Mouse (Mus musculus) left cerebral cortex, postnatal 25 days (tissue): ENCODE data around the gene Taf7l. TPM values are rescaled to one million over a fixed set of nuclear protein-coding genes. Genes with fewer than 3 reads are reported as not detected.

ENCODE experiments used
- DNase-seq, 2 experiments: peaks; one replicate each; pipeline ENCODE4 v3.0.0; 2022; ENCODE audit warnings: low spot score in 2 of 2, mixed read lengths in 1 of 2
- intact Hi-C: fragments of 180-260 bp; cut with DNase I; formaldehyde crosslinking; loops from one replicate; pipeline ENCODE4 v1.15.1; 2025
- total RNA-seq, 2 experiments: library from RNA; stranded (reverse); gene quantifications; 2 replicates each; pipeline ENCODE4 v1.2.3; 2021

Taf7l gene
- under 1 TPM in 1 of 2 experiments, not detected in 1; 0.53 TPM for total RNA-seq

- intact Hi-C loops = no loop called here
- DNase-seq = no peak
These were observed at the start of gene Taf7l for GRCm38 (mm10) chrX:134476290-134476689. Gene Taf7l (minus strand): TSS chrX:134476490.

- intact Hi-C loops = no loop called here
- no peak for DNase-seq
These were observed 49.0 kb upstream of the Taf7l start for GRCm38 (mm10) chrX:134525260-134525659.

GRCm38 (mm10) chrX:134523772-134524171 is 47.5 kb upstream of the Taf7l start:
- intact Hi-C loops = no loop called here
- DNase-seq = no peak

- no peak for DNase-seq
- intact Hi-C loops = no loop called here
These were observed 33.2 kb upstream of the Taf7l start for GRCm38 (mm10) chrX:134509473-134509872.

- intact Hi-C loops = no loop called here
- DNase-seq = no peak
These were observed 31.7 kb upstream of the Taf7l start for GRCm38 (mm10) chrX:134507977-134508376.

GRCm38 (mm10) chrX:134500651-134501050 is 24.4 kb upstream of the Taf7l start:
- no peak for DNase-seq
- intact Hi-C loops = no loop called here

- no peak for DNase-seq
- intact Hi-C loops = no loop called here
These were observed 5.4 kb upstream of the Taf7l start for GRCm38 (mm10) chrX:134481720-134482119.

GRCm38 (mm10) chrX:134474988-134475710 is 1.1 kb downstream of the Taf7l start:
- DNase-seq = no peak
- intact Hi-C loops = no loop called here

GRCm38 (mm10) chrX:134427307-134427706 is 49.0 kb downstream of the Taf7l start:
- intact Hi-C loops = no loop called here
- DNase-seq = no peak

- intact Hi-C loops = no loop called here
These were observed 49.5 kb downstream of the Taf7l start for GRCm38 (mm10) chrX:134426819-134427218.

GRCm38 (mm10) chrX:134425798-134426197 is 50.5 kb downstream of the Taf7l start:
- no peak for DNase-seq
- intact Hi-C loops = no loop called here

More at GRCm38 (mm10) chrX:134426819-134427218, 49.5 kb downstream of the Taf7l start:
- no peak for DNase-seq

- no peak for DNase-seq
- intact Hi-C loops = no loop called here
These were observed 52.0 kb downstream of the Taf7l start for GRCm38 (mm10) chrX:134424263-134424662.

- no peak for DNase-seq
- intact Hi-C loops = loop anchor here (2.0 kb wide), 1 partner anchor 15 kb away; the partner anchor contains the start of gene Drp2
These were observed 56.2 kb downstream of the Taf7l start for GRCm38 (mm10) chrX:134420097-134420496.

GRCm38 (mm10) chrX:134412096-134412495 is 64.2 kb downstream of the Taf7l start:
- DNase-seq = no peak

More at GRCm38 (mm10) chrX:134412096-134412495, 64.2 kb downstream of the Taf7l start:
- intact Hi-C loops = no loop called here

Other genes with a start within 250 kb of the Taf7l start
- gene Trmt2b, start 199.5 kb downstream of the Taf7l start, total RNA-seq = 1 to 10 TPM; 8.7 to 8.8 TPM
- 10 to 100 TPM; 67.7 to 70.6 TPM for gene Tmem35a, start 181.3 kb downstream of the Taf7l start, total RNA-seq
- under 1 TPM; 0.37 to 0.57 TPM for gene Cenpi, start 168.4 kb downstream of the Taf7l start, total RNA-seq
- 10 to 100 TPM; 56.3 to 61.7 TPM for gene Drp2, start 71.9 kb downstream of the Taf7l start, total RNA-seq
- 10 to 100 TPM; 17.6 to 22.3 TPM for gene Timm8a1, start 65.4 kb upstream of the Taf7l start, total RNA-seq
- 1 to 10 TPM; 1.0 to 1.2 TPM for gene Btk, start 107.1 kb upstream of the Taf7l start, total RNA-seq
- gene Rpl36a, start 109.2 kb upstream of the Taf7l start, total RNA-seq = 100 to 1,000 TPM; 115 to 132 TPM
- 10 to 100 TPM; 10.4 to 10.5 TPM for gene Gla, start 124.6 kb upstream of the Taf7l start, total RNA-seq
- gene Hnrnph2, start 124.7 kb upstream of the Taf7l start, total RNA-seq = 100 to 1,000 TPM; 153 to 166 TPM
- gene Armcx4, start 210.0 kb upstream of the Taf7l start, total RNA-seq = 10 to 100 TPM; 37.7 to 39.5 TPM
- gene Armcx1, start 241.5 kb upstream of the Taf7l start, total RNA-seq = 10 to 100 TPM; 60.0 to 68.0 TPM